Comparison of ENCODE assay signal across 40 mouse cellular contexts in genomic region chr14:121866574-121866973, GRCm38 (mm10). TPM values are rescaled to one million over a fixed set of nuclear protein-coding genes. Genes with fewer than 3 reads are reported as not detected.
"Had no signal": no experiment of that assay in that cellular context is flagged by ENCODE, and none has a peak within 500 bp of the region (broad histone marks: within the 10 kb centered on the region; RNA-seq: fewer than 3 reads in every experiment).

No protein-coding gene starts in this region.

- H3K4me3 ChIP-seq: heart, embryonic 13.5 days; heart, embryonic 15.5 days; hindbrain, embryonic 10.5 days; hindbrain, embryonic 12.5 days; hindbrain, embryonic 13.5 days; hindbrain, embryonic 15.5 days; intestine, embryonic 15.5 days; kidney, embryonic 15.5 days; layer of hippocampus, adult 2 months; left cerebral cortex, adult 2 months had no signal

- H3K4me2 ChIP-seq: heart, embryonic 13.5 days; heart, embryonic 15.5 days; hindbrain, embryonic 12.5 days; hindbrain, embryonic 13.5 days; hindbrain, embryonic 14.5 days; hindbrain, embryonic 15.5 days; intestine, embryonic 15.5 days; kidney, embryonic 15.5 days had no signal

- H3K9me3 ChIP-seq: heart, embryonic 13.5 days; heart, embryonic 15.5 days; hindbrain, embryonic 10.5 days; hindbrain, embryonic 12.5 days; hindbrain, embryonic 13.5 days; hindbrain, embryonic 15.5 days; intestine, embryonic 15.5 days; kidney, embryonic 15.5 days had no signal

- DNase-seq: heart, postnatal 10 days; heart, postnatal 14 days; heart, postnatal 36 days; heart, postnatal 4 days; kidney, adult 11 months; kidney, adult 18-20 months; kidney, adult 2 months; kidney, adult 8-10 months; kidney, adult 9 months; kidney, postnatal 10 days; kidney, postnatal 14 days; kidney, postnatal 25 days; kidney, postnatal 36 days; kidney, postnatal 4 days; layer of hippocampus, adult 9-11 months; layer of hippocampus, postnatal 36 days had no signal

- H3K9ac ChIP-seq: heart, embryonic 13.5 days; heart, embryonic 15.5 days; hindbrain, embryonic 12.5 days; hindbrain, embryonic 13.5 days; hindbrain, embryonic 14.5 days; hindbrain, embryonic 15.5 days; intestine, embryonic 15.5 days; kidney, embryonic 15.5 days had no signal

- ATAC-seq: hindbrain, embryonic 16.5 days; hindbrain, postnatal 0 days; inflammation-experienced regulatory T-cells, adult 6 months; intestine, embryonic 15.5 days had no signal

- H3K27me3 ChIP-seq: heart, embryonic 15.5 days; hindbrain, embryonic 12.5 days; hindbrain, embryonic 13.5 days; hindbrain, embryonic 15.5 days; intestine, embryonic 15.5 days had no signal

- H3K36me3 ChIP-seq: heart, embryonic 13.5 days; heart, embryonic 15.5 days; hindbrain, embryonic 10.5 days; hindbrain, embryonic 12.5 days; hindbrain, embryonic 13.5 days; hindbrain, embryonic 15.5 days; intestine, embryonic 15.5 days; kidney, embryonic 15.5 days had no signal

- H3K27ac ChIP-seq: heart, embryonic 13.5 days; heart, embryonic 15.5 days; hindbrain, embryonic 10.5 days; hindbrain, embryonic 12.5 days; hindbrain, embryonic 13.5 days; hindbrain, embryonic 14.5 days; hindbrain, embryonic 15.5 days; hindbrain, postnatal 0 days; intestine, embryonic 15.5 days; kidney, embryonic 15.5 days; kidney, postnatal 0 days; layer of hippocampus, adult 2 months; left cerebral cortex, adult 2 months had no signal

- H3K4me1 ChIP-seq: heart, embryonic 15.5 days; hindbrain, embryonic 10.5 days; hindbrain, embryonic 12.5 days; hindbrain, embryonic 13.5 days; hindbrain, embryonic 15.5 days; intestine, embryonic 15.5 days; kidney, embryonic 15.5 days had no signal

RNA-seq across cellular contexts. Expression of gene Gpr18, which starts 49.0 kb away (rescaled TPM):
- total RNA-seq: heart, postnatal 4 days; hindbrain, postnatal 0 days; layer of hippocampus, adult 18-20 months; layer of hippocampus, adult 2 months; layer of hippocampus, adult 8-10 months; layer of hippocampus, postnatal 10 days; layer of hippocampus, postnatal 14 days; layer of hippocampus, postnatal 25 days; layer of hippocampus, postnatal 36 days; left cerebral cortex, adult 18-20 months; left cerebral cortex, adult 2 months; left cerebral cortex, adult 8-10 months had no signal
- polyA plus RNA-seq: heart, embryonic 13.5 days; heart, embryonic 14.5 days; hindbrain, embryonic 12.5 days; hindbrain, embryonic 14.5 days; hindbrain, postnatal 0 days; kidney, embryonic 16.5 days had no signal
